Mouse (Mus musculus): Measurements from ENCODE around the gene Fry.

The Fry gene

DNA sequence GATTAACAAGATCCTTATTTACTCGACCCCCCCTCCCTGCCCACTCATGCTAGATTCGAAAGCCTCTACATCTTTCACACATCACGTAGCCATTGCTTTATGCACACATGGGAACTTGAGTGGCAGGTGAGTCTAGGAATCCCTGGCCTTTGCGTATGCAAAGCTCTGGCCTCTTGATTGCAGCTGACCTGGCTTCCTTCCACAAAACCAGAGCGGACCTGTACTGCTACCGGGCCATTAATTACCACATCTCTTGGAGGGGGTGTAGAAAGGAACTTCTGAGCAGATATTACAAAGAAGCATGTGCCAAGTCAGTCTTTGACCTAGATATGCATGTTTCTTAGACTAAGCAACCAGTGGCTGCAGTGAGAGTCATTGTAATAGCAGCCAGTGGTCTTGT is 55.4 kb downstream of the Fry start:
- DNase-seq (ENCODE audit: low read depth, low spot score): no peak

DNA sequence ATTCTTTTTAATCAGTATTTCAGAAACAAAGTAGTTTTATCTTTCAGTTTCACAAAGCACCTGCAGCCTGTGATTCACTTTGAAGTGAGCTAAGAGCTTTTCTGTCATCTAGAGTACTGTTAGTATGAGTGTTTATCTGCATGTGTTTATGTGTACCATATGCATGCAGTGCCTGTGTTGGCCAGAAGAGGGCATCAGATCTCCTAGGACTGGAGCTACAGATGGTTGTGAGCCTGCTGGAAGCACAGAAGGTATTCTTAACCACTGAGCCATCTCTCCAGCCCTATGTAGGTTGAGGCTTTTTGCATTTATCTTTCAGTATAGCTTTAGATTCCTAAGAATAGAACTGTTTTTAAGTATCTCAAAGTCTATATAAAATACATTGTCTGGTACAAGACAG is 56.5 kb downstream of the Fry start:
- DNase-seq (ENCODE audit: low read depth, low spot score): peak; percentile 45

DNA sequence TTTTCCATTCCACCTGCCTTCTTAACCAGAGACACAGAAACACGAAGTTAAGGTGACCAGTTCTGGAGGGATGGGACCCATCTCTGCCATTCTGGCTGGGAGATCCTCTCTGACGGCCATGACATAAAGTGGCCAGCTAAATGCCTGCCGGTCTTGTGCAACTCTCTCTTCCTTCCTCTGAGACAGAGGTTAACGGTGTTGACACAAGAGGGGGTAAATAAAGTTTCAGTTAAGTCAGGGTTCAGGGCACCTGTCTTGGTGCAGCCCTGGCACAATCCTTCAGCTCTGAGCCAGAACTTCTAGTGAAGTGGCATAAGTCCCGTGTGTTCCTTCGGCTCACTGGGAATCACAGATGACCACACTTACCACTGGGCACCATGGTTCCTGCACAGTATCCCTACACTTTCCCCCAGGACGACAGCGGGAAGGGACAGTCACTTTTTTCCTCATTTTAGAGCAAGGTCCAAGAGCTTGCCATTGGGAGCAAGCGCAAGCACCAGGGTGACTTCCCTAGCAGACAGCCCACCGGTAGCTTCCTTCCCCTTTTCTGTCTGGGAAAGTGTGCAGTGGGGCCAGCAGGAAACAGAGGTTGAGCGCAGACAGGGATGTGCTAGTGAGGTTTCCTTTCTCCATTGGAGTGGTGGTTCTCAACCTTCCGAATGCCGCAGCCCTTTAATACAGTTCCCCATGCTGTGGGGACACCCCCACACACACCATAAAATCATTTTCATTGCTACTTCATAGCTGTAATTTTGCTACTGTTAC is 58.0 kb downstream of the Fry start:
- no peak for DNase-seq (ENCODE audit: low read depth, low spot score)

DNA sequence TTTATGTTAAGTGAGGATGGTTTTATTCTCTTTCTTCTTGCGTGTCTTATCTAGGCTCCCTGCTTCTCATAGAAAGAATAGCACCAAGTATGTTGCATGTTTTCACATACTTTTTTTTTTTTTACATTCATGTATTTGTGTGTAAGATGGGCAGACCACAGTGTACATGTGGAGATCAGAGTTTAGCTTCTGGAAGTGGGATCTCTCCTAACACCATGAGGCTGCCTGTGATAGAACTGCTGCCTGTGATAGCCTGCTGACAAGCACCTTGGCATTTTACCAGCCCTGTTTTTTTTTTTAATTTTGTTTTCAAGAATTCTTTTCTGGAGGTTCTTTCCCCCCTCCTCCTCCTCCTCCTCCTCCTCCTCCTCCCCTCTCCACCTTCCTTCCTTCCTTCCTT is 59.3 kb downstream of the Fry start:
- no peak for DNase-seq (ENCODE audit: low read depth, low spot score)

DNA sequence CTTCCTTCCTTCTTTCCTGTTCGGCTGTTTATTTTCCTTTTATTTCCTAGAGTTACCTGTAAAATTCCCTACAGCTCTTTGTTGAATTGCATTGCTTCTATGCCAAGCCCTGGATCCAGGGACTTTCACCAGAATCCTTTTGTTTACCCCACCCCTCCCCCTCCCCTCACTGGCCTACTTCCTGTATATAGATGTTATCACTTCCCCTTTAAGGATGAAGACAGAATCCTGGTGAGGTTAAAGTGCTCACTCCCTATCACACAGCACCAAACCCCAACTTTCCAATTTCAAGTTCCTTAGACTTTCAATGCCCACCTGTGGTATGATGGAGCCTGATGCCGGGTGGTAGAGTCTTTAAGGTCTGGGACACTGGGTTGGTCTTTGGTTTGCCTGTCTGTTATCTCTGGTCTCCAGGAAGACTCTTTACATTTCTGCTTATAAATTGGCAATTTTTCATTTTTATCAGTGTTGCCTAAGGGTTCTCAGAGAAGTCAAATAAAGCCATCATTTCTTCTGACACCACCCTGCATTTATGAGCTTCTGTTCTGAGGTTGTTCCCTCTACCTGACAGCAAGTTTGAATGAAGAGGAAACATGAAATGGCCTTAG is 59.9 kb downstream of the Fry start:
- DNase-seq (ENCODE audit: low read depth, low spot score): no peak

DNA sequence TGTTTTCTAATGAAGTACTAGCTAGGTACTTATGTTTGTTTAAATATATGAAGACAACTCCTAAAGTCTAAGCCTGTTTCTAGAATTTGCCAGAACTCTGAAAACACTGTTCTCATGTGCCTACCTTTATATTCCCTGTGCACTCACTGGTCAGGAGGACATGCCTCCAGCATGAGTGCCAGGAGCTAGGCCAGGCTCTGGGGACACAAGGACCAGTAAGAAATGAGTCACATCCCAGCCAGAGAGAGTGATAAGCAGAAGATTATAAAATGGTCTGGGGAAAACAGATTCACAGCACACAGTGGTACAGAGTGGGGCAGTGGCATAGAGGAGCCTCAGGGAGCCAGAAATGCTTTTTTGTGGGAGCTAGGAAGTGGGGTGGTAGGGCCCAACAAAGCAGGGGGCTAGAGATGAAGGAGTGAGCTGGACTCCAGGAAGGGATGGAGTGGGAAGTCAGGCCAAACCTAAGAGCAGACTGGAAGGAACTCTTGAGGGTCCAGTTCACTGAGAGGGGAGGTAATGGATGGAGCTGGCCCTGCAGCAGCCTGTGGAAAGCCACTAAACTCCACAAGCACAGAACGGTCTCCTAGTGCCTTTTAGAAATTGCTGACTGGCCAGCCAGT is 62.7 kb downstream of the Fry start:
- DNase-seq (ENCODE audit: low read depth, low spot score): no peak

DNA sequence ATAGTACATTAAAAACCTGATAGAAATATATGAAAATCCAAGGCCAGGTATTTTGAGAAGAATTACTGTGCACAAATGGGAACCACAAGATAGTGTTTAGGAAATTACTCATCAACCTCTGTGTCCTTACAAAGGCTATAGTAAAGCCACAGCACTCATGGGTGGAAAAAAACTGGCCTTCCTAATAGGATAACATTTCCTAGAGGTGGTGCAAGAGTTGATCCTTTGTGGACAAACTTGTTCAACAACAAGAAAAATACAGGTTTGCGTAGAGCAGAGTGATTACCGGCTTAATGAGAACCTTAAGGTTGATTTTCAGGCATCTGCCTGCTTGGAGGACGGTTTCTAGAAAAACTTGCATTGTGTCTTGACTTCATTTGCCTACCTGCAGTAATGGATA is 66.5 kb downstream of the Fry start:
- DNase-seq (ENCODE audit: low read depth, low spot score): no peak

DNA sequence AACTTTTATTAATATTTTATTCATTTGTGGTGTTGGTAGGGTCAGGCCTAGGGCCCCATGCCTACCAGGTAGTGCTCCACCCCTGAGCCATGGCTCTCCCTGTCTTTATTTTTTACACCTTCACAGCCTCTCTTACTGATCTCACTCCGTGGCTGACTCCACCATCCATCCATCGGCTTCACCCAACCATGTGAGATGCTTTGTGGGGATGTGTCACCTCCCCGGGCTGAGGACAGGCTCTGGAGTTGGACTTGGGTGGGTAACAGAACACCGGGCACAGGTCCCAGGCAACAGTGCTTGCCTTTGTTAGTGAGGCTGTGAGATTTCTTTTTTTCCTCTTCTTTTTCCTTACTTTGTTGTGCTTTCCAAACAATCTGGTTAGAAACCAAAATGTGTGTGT is 67.7 kb downstream of the Fry start:
- DNase-seq (ENCODE audit: low read depth, low spot score): no peak

DNA sequence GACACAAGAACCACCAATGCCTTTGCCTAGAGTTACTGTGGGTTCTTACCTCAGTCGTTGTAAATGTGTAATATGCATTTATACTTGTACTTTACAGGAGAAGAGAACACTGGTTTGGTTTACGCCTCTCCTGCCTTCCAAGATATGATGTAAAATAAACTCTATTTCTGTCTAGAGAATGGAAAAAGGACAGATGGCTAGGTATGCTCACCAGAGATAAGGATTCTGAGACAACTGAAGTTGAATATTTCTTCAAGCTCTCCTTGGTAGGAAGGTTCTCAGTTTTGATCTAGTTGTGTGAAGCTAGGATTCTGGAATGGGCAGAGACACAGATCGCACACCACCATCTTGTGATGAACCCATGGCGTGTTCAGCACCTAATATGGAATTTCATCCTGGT is 68.2 kb downstream of the Fry start:
- DNase-seq (ENCODE audit: low read depth, low spot score): no peak

DNA sequence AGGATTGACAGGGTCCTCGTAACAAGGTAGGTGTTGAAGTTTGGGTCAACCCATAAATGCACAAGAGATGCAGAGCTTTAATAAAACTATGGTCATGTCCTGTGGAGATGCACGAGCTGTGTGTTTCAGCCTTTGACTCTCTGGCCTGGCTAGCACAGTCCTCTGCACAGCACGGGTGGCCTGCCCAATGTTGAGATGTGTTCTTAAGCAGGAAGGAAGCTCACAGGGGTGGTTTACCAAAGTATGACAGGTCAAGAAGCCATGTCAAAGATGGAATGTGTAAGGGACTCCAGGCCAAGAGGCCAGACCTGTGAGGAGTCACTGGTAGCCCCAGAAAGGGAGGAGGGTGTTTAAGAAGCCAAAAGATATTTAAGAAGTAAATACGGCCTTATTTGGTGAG is 69.6 kb downstream of the Fry start:
- DNase-seq (ENCODE audit: low read depth, low spot score): no peak

DNA sequence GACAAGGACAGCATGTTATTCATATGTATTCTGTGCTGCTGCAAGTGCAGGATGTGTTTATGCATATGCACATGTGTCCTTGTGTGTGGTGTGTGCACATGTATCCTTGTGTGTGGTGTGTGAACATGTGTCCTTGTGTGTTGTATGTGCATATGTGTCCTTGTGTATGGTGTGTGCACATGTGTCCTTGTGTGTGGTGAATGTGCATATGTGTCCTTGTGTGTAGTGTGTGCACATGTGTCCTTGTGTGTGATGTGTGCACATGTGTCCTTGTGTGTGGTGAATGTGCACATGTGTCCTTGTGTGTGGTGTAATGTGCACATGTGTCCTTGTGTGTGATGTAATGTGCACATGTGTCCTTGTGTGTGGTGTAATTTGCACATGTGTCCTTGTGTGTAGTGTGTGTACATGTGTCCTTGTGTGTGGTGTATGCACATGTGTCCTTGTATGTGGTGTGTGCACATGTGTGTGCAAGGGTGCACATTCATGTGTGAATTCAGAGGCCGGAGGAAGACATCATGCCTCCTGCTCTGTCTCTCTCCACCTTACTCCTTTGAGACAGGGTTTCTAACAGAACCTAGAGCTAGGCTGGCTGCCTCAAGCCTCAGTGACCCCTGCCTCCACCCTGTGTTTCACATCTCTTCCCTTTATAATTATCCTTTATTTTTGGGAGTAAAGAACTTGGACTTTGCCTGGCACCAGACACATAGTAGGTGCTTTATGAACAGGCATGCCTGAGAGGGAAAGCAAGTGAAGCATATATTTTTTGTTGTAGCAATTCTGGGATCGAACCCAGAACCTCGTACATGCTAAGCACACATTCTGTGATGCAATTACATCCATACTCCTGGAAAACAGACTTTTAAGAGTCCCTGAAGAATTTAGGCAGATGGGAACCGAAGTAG is 72.3 kb downstream of the Fry start:
- no peak for DNase-seq (ENCODE audit: low read depth, low spot score)

DNA sequence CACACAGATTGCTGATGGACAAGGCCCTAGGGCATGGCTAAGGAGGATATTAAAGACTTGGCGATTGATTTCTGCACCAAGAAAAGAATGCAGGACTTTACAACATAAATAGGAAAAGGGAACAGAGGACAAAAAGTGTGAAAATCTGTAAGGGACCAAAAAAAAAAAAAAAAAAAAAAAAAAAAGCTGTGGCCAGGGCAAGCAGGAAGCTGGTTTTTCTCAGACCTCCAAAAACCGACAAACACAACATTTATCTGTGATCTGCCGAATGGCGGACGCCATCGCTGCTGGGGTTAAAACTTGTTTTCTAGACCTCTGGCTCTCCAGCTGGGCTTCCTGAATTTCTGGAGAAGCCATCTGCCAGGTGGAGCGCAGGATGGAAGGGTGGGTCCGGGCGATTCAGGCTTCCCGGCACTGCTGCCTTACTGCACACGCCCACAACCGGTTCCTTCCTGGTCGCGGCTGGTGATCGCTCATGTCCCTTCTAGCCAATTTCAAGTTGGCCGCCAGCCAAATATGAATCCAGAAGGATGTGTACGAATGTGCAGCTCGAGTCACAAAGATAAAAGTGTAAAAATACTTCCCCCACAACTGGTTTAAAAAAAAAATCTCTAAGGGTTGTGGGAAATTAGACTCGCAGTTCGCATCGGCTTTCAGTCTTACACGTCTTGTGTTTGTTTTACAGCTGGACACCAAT is 77.2 kb downstream of the Fry start:
- peak; percentile 78 for DNase-seq (ENCODE audit: low read depth, low spot score)

DNA sequence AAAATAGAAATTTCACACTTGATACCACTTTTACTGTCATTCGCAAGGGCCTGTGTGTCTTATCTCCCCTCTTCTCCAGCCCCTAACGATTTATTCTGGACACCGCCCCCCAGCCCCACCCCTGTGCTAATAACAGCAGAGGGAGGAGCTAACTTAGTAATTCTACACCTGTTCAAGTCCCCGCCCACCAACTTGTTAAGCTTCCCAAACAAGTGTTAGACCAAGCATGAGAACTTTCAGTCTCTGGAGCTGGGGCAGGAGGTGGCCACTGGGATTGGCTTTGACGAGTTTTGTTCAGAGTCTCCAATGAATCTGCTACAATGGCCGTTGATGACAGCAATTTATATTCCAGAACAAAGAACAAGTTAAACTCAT is 77.8 kb downstream of the Fry start:
- DNase-seq (ENCODE audit: low read depth, low spot score): peak; percentile 90

DNA sequence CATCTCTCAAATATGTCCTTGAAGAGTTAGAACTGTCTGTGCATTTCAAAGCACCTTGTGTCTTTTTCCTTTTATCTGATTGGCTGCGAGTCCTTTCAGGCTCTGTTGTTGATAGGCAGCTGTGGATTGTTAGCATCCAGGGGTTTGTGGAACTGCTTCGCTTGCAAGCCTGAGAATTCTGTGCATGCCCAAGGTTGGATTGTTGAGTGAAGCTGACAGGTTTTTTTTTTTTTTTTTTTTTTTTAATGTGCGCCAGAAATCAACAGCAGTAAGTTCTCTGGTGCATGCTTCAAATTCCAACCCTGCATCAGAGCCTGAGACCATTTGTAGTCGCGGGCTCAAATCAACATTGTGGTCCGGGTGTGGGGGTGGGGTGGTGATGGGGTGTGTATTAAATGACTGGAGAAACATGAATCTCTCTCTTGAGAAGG is 78.5 kb downstream of the Fry start:
- peak; percentile 70 for DNase-seq (ENCODE audit: low read depth, low spot score)

DNA sequence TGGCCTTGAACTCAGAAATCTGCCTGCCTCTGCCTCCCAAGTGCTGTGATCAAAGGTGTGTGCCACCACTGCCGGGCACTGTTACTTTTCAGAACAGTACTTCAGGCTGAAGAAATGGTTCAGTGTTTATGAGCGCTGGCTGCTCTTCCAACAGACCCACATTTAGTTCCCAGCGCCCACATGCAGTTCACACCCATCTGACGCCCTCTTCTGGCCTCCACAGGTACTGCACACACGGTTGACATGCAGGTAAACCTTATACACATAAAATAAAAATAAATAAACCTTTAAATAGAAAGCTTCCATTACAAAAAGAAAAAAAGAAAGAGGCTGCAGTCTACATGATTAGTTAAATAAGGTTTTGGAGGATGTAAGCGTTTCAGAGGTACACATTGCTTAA is 88.3 kb downstream of the Fry start:
- DNase-seq (ENCODE audit: low read depth, low spot score): peak; percentile 36

DNA sequence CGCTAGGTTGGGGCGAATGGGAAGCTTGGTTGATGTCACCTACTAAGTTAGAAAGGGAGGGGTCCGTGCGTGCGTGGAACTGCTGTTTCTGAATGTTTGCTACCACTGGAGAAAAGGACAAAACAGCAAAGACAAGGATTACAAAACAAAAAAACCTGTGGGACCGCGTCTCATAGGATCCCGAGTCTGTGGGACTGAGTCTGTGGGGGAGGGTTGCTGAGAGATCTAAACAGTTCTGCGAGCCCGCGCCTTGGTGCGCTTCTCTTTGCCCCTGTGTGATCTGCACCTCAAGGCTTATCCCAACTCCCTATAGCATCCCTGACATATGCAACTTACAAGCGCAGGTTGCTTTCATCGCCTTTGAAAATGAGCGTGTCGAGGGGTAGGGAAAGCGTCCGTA is 89.2 kb downstream of the Fry start:
- DNase-seq (ENCODE audit: low read depth, low spot score): no peak

DNA sequence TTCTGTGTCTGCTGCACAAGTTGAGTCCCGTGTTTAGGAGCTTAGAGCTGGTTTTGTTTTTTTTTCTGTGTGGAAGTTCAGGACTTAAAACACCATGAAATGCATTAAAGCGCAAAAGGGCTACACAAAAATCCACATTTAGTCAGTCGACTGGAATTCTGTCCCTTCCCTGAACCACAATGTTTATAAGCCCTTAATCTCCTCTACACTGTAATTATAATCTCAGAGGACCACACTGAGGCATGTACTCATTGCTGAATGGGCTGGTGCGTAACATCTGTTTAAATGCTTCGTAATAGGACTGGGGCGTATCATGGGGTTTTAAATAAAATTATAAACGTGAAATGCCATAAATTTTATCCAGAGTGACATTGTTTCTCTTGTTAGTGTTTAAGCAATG is 89.6 kb downstream of the Fry start:
- DNase-seq (ENCODE audit: low read depth, low spot score): no peak

DNA sequence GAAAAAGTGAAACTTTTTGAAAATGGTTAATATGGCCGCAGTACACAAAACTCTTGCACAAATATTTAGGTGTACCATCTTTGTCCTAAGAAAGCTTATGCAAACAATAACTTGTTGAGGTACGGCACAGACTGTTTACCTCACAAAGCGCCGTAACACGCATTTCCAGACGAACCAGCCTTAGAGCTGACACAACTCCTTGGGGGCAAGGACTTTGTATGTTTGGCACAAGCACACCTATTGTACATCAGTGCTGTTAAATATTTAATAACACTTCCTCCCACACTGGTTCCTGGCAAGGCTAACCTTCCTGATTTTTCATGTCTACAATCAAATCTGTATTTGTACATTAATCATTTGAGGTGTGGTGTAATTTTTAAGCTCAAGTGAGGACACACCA is 95.6 kb downstream of the Fry start:
- no peak for DNase-seq (ENCODE audit: low read depth, low spot score)

DNA sequence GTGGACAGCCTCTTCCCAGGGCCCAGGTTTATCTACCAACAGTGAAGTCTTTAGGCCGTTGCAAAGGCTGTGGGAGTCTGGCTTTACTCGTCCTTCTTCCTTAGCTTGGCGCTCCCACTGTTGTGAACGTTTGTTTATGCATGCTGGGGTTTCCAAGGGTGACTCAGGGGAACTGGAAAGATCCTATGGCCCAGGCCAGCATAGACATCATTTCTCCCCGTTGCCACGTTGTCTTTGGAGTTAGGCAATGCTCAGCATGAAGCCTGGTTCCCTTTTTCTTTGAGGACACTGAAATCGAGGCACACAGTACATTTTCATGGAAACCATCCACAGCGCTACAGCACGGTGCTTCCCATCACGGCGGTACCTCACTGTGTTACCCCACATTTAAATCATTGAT is 97.6 kb downstream of the Fry start:
- DNase-seq (ENCODE audit: low read depth, low spot score): no peak

DNA sequence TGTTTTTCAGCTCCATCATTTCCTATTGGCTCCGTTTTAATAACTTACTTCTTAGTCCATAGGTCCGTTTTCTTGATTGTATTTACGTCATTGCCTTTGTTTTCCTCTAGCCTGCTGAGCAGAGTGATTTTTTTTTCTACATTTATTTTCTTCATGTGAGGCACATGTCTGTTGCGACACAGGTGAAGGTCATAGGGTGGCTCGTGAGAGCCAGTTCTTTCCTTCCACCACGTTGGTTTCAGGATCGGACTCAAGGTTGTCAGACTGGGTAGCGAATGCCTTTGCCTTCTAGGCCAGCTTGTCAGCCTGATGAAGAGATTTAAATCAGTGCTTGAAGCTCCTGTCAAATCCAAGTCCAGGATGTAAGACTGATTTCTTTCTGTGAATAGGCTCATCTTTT is 101.0 kb downstream of the Fry start:
- DNase-seq (ENCODE audit: low read depth, low spot score): no peak

DNA sequence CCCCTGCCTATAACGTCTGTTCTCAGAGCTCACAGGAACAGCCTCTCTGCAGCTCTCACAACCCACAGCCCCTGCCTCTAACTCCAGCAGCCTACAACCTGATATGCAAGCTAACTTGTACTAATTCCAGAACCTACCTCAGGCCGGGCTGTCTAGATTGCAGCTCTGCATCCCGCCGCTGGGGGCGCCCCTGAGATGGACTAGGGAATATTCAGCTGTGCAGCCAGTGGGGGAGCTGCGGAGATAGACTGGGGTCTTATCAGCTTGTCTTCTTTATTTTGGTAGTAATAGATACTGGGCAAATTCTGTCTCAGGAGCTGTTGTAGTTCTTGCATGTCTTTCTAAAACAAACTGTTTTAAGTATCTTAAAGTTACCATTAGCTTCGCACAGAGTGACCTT is 101.9 kb downstream of the Fry start:
- peak; percentile 68 for DNase-seq (ENCODE audit: low read depth, low spot score)

DNA sequence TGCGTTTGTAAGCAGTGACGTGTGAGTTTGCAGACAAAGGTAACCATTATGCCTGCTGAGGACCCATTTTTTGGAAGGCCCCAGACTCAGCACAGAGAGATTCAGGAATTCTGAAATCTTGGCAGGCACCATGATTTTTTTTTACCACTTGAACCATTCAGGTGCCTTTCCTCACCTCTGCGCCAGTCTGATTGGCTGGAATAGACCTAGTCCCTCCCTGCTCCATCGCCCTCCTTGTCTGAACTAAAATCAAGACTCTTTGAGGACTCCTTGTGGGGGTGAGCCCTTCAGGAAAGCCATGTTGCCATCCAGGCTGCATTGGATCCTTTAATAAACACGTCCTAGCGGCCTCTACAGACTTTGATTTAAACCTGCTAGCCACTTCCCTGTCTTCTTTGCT is 103.4 kb downstream of the Fry start:
- no peak for DNase-seq (ENCODE audit: low read depth, low spot score)

Measured in ES-CJ7 (cell line).